Mouse (Mus musculus) fat pad, adult 2 months (tissue): ENCODE measurements around the gene Etv6.

ENCODE experiments used
- DNase-seq: peaks from one replicate; pipeline ENCODE4 v3.0.0-alpha.2; 2011; ENCODE audit warnings: low read depth, low spot score; ENCODE audit errors: extremely low read depth

Gene Etv6

GRCm38 (mm10) chr6:134043545-134043944, 8.0 kb downstream of the Etv6 start:
- no peak for DNase-seq

- no peak for DNase-seq
These were observed 9.8 kb downstream of the Etv6 start for GRCm38 (mm10) chr6:134045092-134045868.

- DNase-seq = no peak
These were observed 10.6 kb downstream of the Etv6 start for GRCm38 (mm10) chr6:134046136-134046535.

- no peak for DNase-seq
These were observed 11.7 kb downstream of the Etv6 start for GRCm38 (mm10) chr6:134047249-134047648.

- no peak for DNase-seq
These were observed 12.5 kb downstream of the Etv6 start for GRCm38 (mm10) chr6:134047974-134048373.

GRCm38 (mm10) chr6:134048965-134049364, 13.5 kb downstream of the Etv6 start:
- DNase-seq = no peak

- no peak for DNase-seq
These were observed 15.0 kb downstream of the Etv6 start for GRCm38 (mm10) chr6:134050466-134050865.

GRCm38 (mm10) chr6:134051950-134052349, 16.4 kb downstream of the Etv6 start:
- DNase-seq = no peak

- no peak for DNase-seq
These were observed 17.6 kb downstream of the Etv6 start for GRCm38 (mm10) chr6:134053146-134053545.

GRCm38 (mm10) chr6:134053566-134053965, 18.1 kb downstream of the Etv6 start:
- DNase-seq = no peak

- DNase-seq = no peak
These were observed 20.1 kb downstream of the Etv6 start for GRCm38 (mm10) chr6:134055588-134055987.

GRCm38 (mm10) chr6:134058451-134058850, 23.0 kb downstream of the Etv6 start:
- DNase-seq = no peak

GRCm38 (mm10) chr6:134058886-134059551, 23.5 kb downstream of the Etv6 start:
- no peak for DNase-seq

- no peak for DNase-seq
These were observed 24.0 kb downstream of the Etv6 start for GRCm38 (mm10) chr6:134059552-134059891.

- DNase-seq = no peak
These were observed 24.5 kb downstream of the Etv6 start for GRCm38 (mm10) chr6:134060036-134060435.

GRCm38 (mm10) chr6:134060811-134061210, 25.3 kb downstream of the Etv6 start:
- no peak for DNase-seq

- DNase-seq = no peak
These were observed 29.7 kb downstream of the Etv6 start for GRCm38 (mm10) chr6:134065018-134065725.

- no peak for DNase-seq
These were observed 30.6 kb downstream of the Etv6 start for GRCm38 (mm10) chr6:134066112-134066511.

- DNase-seq = no peak
These were observed 31.5 kb downstream of the Etv6 start for GRCm38 (mm10) chr6:134066996-134067395.

- DNase-seq = no peak
These were observed 32.0 kb downstream of the Etv6 start for GRCm38 (mm10) chr6:134067536-134067935.

GRCm38 (mm10) chr6:134072439-134072838, 36.9 kb downstream of the Etv6 start:
- no peak for DNase-seq

- no peak for DNase-seq
These were observed 37.4 kb downstream of the Etv6 start for GRCm38 (mm10) chr6:134072906-134073305.
